Mouse (Mus musculus) limb, embryonic 11.5 days (tissue): ENCODE measurements around the gene Fgd6. TPM values are rescaled to one million over a fixed set of nuclear protein-coding genes. Genes with fewer than 3 reads are reported as not detected.

Experiments
- ATAC-seq: fragments of 200-750 bp; cut with Nextera tagmentation; 2 replicates; pipeline ENCODE4 v1.8.0; 2017; ENCODE audit warnings: low read depth; ENCODE audit not compliant: insufficient number of reproducible peaks, low FRiP score, low TSS enrichment
- DNase-seq: peaks from one replicate; pipeline ENCODE4 v3.0.0-alpha.2; 2015; ENCODE audit warnings: low spot score
- H3K27ac ChIP-seq: fragments of 300-500 bp; sonication (generic); replicated peaks from 2 replicates; pipeline ENCODE4 v1.5.1; 2014; ENCODE audit warnings: low read depth, mild to moderate bottlenecking, low read length
- H3K27me3 ChIP-seq: fragments of 300-500 bp; sonication (generic); 2 replicates; pipeline ENCODE4 v1.6.1; 2014; ENCODE audit warnings: mild to moderate bottlenecking, low read length, mixed read lengths; ENCODE audit not compliant: control insufficient read depth, insufficient read depth
- H3K36me3 ChIP-seq: fragments of 300-500 bp; sonication (generic); 2 replicates; pipeline ENCODE4 v1.6.1; 2014; ENCODE audit warnings: mild to moderate bottlenecking, low read length, moderate library complexity, mixed read lengths; ENCODE audit not compliant: control insufficient read depth, insufficient read depth
- H3K4me1 ChIP-seq: fragments of 300-500 bp; sonication (generic); 2 replicates; pipeline ENCODE4 v1.6.1; 2014; ENCODE audit warnings: low read length, mixed read lengths; ENCODE audit not compliant: control insufficient read depth, insufficient read depth
- H3K4me2 ChIP-seq: fragments of 300-500 bp; sonication (generic); 2 replicates; pipeline ENCODE4 v1.6.1; 2014; ENCODE audit warnings: low read depth, mild to moderate bottlenecking, moderate library complexity; ENCODE audit not compliant: severe bottlenecking
- H3K4me3 ChIP-seq: fragments of 300-500 bp; sonication (generic); 2 replicates; pipeline ENCODE4 v1.5.1; 2014; ENCODE audit warnings: low read depth, low read length
- H3K9ac ChIP-seq: fragments of 300-500 bp; sonication (generic); 2 replicates; pipeline ENCODE4 v1.6.1; 2014; ENCODE audit warnings: mild to moderate bottlenecking, low read length
- H3K9me3 ChIP-seq: fragments of 300-500 bp; sonication (generic); 2 replicates; pipeline ENCODE4 v1.6.1; 2016; ENCODE audit warnings: low read length; ENCODE audit not compliant: control insufficient read depth
- WGBS: fragments of 180-500 bp; shearing (Covaris S2); extraction: QIAGEN DNeasy Blood & Tissue Kit; methylation state at CpG from one replicate; pipeline ENCODE4 v1.1.7; 2014; 5-methylcytosine and 5-hydroxymethylcytosine counted together
- polyA plus RNA-seq: library from polyadenylated mRNA; unstranded; fragments of >200 nt; fragmentation: Nextera tagmentation; extraction: Ambion mirVana; gene quantifications from 2 replicates; pipeline ENCODE4 v1.2.1, GENCODE M21; 2014

The Fgd6 gene
- polyA plus RNA-seq, 1 experiment from 2014 or later = 6.5 TPM

GRCm38 (mm10) chr10:94013196-94013595, 22.6 kb upstream of the Fgd6 start:
- H3K27me3 ChIP-seq = no peaks in the 10 kb centered on the region
- 52% methylated on average over 3 of the region's 3 CpGs for WGBS
- no peak overlapping the region for H3K4me2 ChIP-seq
- H3K4me1 ChIP-seq = no peaks in the 10 kb centered on the region
- ATAC-seq (no peak), DNase-seq (peak; percentile 64)
- H3K9me3 ChIP-seq = no peaks in the 10 kb centered on the region
- H3K27ac ChIP-seq = no peak overlapping the region
- H3K9ac ChIP-seq = no peak overlapping the region
- H3K36me3 ChIP-seq = no peaks in the 10 kb centered on the region
- no peak overlapping the region for H3K4me3 ChIP-seq

GRCm38 (mm10) chr10:94014200-94014599, 21.6 kb upstream of the Fgd6 start:
- no peak overlapping the region for H3K9ac ChIP-seq
- H3K27me3 ChIP-seq = no peaks in the 10 kb centered on the region
- no peak for DNase-seq
- 71% methylated on average over 4 of the region's 4 CpGs for whole genome bisulfite sequencing
- no peaks in the 10 kb centered on the region for H3K4me1 ChIP-seq
- H3K4me2 ChIP-seq = no peak overlapping the region
- no peaks in the 10 kb centered on the region for H3K9me3 ChIP-seq
- ATAC-seq = no peak
- H3K36me3 ChIP-seq = no peaks in the 10 kb centered on the region
- H3K27ac ChIP-seq = no peak overlapping the region
- H3K4me3 ChIP-seq = no peak overlapping the region

GRCm38 (mm10) chr10:94017455-94017854, 18.3 kb upstream of the Fgd6 start:
- H3K36me3 ChIP-seq = no peaks in the 10 kb centered on the region
- H3K9me3 ChIP-seq = no peaks in the 10 kb centered on the region
- DNase-seq = no peak
- H3K4me1 ChIP-seq = no peaks in the 10 kb centered on the region
- no peak overlapping the region for H3K27ac ChIP-seq
- WGBS = 76% methylated on average over 8 of the region's 8 CpGs
- no peak overlapping the region for H3K4me2 ChIP-seq
- H3K27me3 ChIP-seq = no peaks in the 10 kb centered on the region
- H3K4me3 ChIP-seq = no peak overlapping the region
- no peak for ATAC-seq
- H3K9ac ChIP-seq = no peak overlapping the region

- DNase-seq = no peak
- Histone ChIP-seq H3K4me3 (no peak overlapping the region), H3K4me1 (no peaks in the 10 kb centered on the region), H3K27ac (no peak overlapping the region), H3K4me2 (no peak overlapping the region), H3K27me3 (no peaks in the 10 kb centered on the region), H3K9ac (no peak overlapping the region), H3K36me3 (no peaks in the 10 kb centered on the region; the same call in 1 of the 2 replicates), H3K9me3 (no peaks in the 10 kb centered on the region)
- 87% methylated on average over 5 of the region's 5 CpGs for WGBS
- ATAC-seq = no peak
Measured at GRCm38 (mm10) chr10:94020587-94020986, 15.2 kb upstream of the Fgd6 start.

DNA sequence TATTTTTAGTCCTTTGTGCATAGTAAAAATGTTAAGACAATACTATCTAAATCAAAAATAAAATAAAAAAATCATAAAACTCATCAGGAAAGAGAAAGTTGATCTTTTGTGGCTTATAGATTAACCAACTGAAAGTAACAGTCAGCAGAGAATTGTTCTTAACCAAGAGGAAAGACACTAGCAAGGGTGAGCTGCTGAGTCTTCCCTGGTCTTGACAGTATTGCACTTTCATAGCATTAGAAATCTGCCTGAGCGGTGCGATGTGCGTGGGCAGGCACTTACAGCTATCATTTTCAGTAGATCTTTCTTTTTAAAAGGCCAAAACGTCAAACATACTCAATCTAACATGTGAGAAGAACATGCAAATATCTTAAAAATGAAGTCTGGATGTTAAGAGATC, 14.7 kb upstream of the Fgd6 start:
- DNase-seq (no peak), ATAC-seq (no peak)
- no peak overlapping the region for H3K9ac ChIP-seq
- no peaks in the 10 kb centered on the region for H3K4me1 ChIP-seq
- WGBS = 93% methylated on average over 4 of the region's 4 CpGs
- no peaks in the 10 kb centered on the region for H3K27me3 ChIP-seq
- H3K27ac ChIP-seq = no peak overlapping the region
- H3K9me3 ChIP-seq = no peaks in the 10 kb centered on the region
- no peak overlapping the region for H3K4me2 ChIP-seq
- H3K4me3 ChIP-seq = no peak overlapping the region
- H3K36me3 ChIP-seq = no peaks in the 10 kb centered on the region; the same call in 1 of the 2 replicates

GRCm38 (mm10) chr10:94025079-94025478, 10.7 kb upstream of the Fgd6 start:
- H3K9ac ChIP-seq = no peak overlapping the region
- H3K4me2 ChIP-seq = no peak overlapping the region
- H3K9me3 ChIP-seq = no peaks in the 10 kb centered on the region
- no peak overlapping the region for H3K27ac ChIP-seq
- H3K27me3 ChIP-seq = no peaks in the 10 kb centered on the region
- H3K4me3 ChIP-seq = no peak overlapping the region
- H3K4me1 ChIP-seq = no peaks in the 10 kb centered on the region
- ATAC-seq = no peak
- 93% methylated on average over 7 of the region's 8 CpGs for WGBS
- H3K36me3 ChIP-seq = no peaks in the 10 kb centered on the region; the same call in 1 of the 2 replicates
- no peak for DNase-seq

- Histone ChIP-seq H3K4me2 (no peak overlapping the region), H3K9ac (no peak overlapping the region), H3K9me3 (no peaks in the 10 kb centered on the region), H3K36me3 (no peaks in the 10 kb centered on the region; the same call in 1 of the 2 replicates), H3K27me3 (no peaks in the 10 kb centered on the region), H3K4me1 (no peaks in the 10 kb centered on the region), H3K27ac (no peak overlapping the region), H3K4me3 (no peak overlapping the region)
- WGBS = 86% methylated on average over 6 of the region's 6 CpGs
- ATAC-seq = no peak
- no peak for DNase-seq
Measured at GRCm38 (mm10) chr10:94028493-94028892, 7.3 kb upstream of the Fgd6 start.

GRCm38 (mm10) chr10:94031164-94031563, 4.6 kb upstream of the Fgd6 start:
- Histone ChIP-seq H3K9ac (no peak overlapping the region), H3K36me3 (no peaks in the 10 kb centered on the region), H3K4me2 (no peak overlapping the region), H3K9me3 (no peaks in the 10 kb centered on the region), H3K27me3 (no peaks in the 10 kb centered on the region), H3K27ac (no peak overlapping the region), H3K4me1 (peaks cover 2% of the 10 kb centered on the region; the same call in 1 of the 2 replicates), H3K4me3 (no peak overlapping the region)
- WGBS = 90% methylated on average over 6 of the region's 6 CpGs
- DNase-seq (no peak), ATAC-seq (no peak)
